Mouse (Mus musculus) right cerebral cortex, postnatal 4 days (tissue): Measurements from ENCODE around the gene Csf1.

Source experiments
- DNase-seq: peaks from one replicate; pipeline ENCODE4 v3.0.0-alpha.2; 2022

Gene Csf1

GRCm38 (mm10) chr3:107700625-107701024 is 59.6 kb downstream of the Csf1 start:
- no peak for DNase-seq

- no peak for DNase-seq
These were observed 63.4 kb downstream of the Csf1 start for GRCm38 (mm10) chr3:107696910-107697309.

DNA sequence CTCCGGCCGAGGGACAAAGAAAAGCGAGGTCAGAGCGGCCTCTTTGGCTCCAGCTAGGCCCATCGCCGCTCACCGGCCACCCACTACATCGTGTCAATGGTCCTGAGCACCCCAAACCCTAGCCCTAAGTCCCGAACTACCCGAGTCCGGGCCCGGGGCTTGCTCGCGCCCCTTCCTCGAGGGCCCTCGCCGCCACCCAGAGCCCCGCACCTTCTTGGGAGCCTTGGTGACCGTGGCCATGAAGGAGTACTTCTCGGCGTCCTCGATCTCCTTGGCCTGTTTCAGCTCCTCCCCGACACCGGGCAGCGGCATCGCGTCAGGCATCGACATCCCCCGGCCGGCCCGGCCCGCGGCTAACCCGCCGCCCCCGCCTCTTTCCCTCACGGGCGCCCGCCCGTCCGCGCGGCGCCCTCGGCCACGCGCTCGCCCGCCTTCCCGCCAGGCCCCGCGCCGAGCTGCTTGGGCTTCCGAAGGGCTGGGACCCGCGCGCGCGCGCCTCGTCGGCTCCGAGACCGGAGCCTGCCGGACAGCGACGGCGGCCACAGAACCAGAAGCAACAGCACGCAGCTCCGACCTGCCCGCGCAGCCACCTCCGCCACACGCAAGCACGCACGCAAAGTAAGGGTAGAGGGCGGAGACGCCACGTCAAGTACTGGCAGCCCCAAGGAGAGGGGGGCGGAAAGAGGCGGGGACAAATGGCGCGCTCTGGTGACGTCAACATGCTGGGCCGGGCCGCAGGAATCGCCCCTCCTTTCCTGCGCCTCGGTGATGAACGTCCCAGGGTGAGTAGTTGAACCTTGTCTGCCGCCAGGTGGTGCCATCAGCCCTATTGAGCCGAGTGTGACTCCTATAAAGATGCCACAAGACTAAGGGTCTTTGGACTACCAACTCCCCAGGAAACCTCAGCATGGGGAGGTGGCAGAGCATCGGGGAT is 64.1 kb downstream of the Csf1 start, which contains the start of gene Ahcyl1:
Gene Ahcyl1, minus strand, starts transcription at position 613 of the 934 bp plus-strand sequence.
- DNase-seq, result peak; percentile 99

- no peak for DNase-seq
These were observed 64.9 kb downstream of the Csf1 start for GRCm38 (mm10) chr3:107695219-107695947.

- no peak for DNase-seq
These were observed 65.9 kb downstream of the Csf1 start for GRCm38 (mm10) chr3:107694256-107694900.
